Mouse (Mus musculus) spleen, adult 2 months (tissue): ENCODE measurements around the gene Olfr750. TPM values are rescaled to one million over a fixed set of nuclear protein-coding genes. Genes with fewer than 3 reads are reported as not detected.

Source experiments
- DNase-seq, 2 experiments: peaks; one replicate each; pipeline versions ENCODE4 v3.0.0 to v3.0.0-alpha.2; 2012 to 2021; ENCODE audit warnings: low spot score in 2 of 2, low read depth in 1 of 2
- H3K27ac ChIP-seq: fragments of 200-500 bp; 2 replicates; pipeline ENCODE4 v1.5.1; 2012; ENCODE audit warnings: low read length, inconsistent platforms; ENCODE audit not compliant: insufficient read depth
- H3K27me3 ChIP-seq: fragments of 200-500 bp; 2 replicates; pipeline ENCODE4 v1.6.1; 2012; ENCODE audit warnings: mild to moderate bottlenecking, moderate library complexity, low read length, inconsistent platforms; ENCODE audit not compliant: control insufficient read depth, insufficient read depth
- H3K36me3 ChIP-seq: fragments of 200-500 bp; 2 replicates; pipeline ENCODE4 v1.6.1; 2012; ENCODE audit warnings: mild to moderate bottlenecking, low read length, inconsistent platforms; ENCODE audit not compliant: control insufficient read depth, insufficient read depth
- H3K4me1 ChIP-seq: fragments of 200-500 bp; 2 replicates; pipeline ENCODE4 v1.6.1; 2011; ENCODE audit warnings: inconsistent platforms; ENCODE audit not compliant: control insufficient read depth, insufficient read depth, insufficient read length
- H3K4me3 ChIP-seq: fragments of 200-500 bp; 2 replicates; pipeline ENCODE4 v1.5.1; 2011; ENCODE audit warnings: mild to moderate bottlenecking, inconsistent platforms; ENCODE audit not compliant: insufficient read depth, insufficient read length; ENCODE audit errors: extremely low read depth
- CTCF ChIP-seq: fragments of 200-500 bp; IDR thresholded peaks from 2 replicates; pipeline ENCODE4 v1.5.1; 2011; ENCODE audit warnings: mild to moderate bottlenecking, inconsistent platforms; ENCODE audit not compliant: insufficient read depth, insufficient read length, insufficient replicate concordance; ENCODE audit errors: extremely low read depth
- POLR2A ChIP-seq: fragments of 200-500 bp; IDR thresholded peaks from 2 replicates; pipeline ENCODE4 v1.6.1; 2011; ENCODE audit warnings: low read depth, low read length, inconsistent platforms
- WGBS: fragments of 180-500 bp; shearing (Covaris S2); methylation state at CpG from one replicate; pipeline ENCODE4 v1.1.7; 2018; 5-methylcytosine and 5-hydroxymethylcytosine counted together
- polyA plus RNA-seq: library from polyadenylated mRNA; depleted of rRNA; stranded (reverse); fragments of >200 nt; gene quantifications from 2 replicates; pipeline ENCODE4 v1.2.3, GENCODE M21; 2012

The Olfr750 gene
- polyA plus RNA-seq, 1 experiment: not detected

DNA sequence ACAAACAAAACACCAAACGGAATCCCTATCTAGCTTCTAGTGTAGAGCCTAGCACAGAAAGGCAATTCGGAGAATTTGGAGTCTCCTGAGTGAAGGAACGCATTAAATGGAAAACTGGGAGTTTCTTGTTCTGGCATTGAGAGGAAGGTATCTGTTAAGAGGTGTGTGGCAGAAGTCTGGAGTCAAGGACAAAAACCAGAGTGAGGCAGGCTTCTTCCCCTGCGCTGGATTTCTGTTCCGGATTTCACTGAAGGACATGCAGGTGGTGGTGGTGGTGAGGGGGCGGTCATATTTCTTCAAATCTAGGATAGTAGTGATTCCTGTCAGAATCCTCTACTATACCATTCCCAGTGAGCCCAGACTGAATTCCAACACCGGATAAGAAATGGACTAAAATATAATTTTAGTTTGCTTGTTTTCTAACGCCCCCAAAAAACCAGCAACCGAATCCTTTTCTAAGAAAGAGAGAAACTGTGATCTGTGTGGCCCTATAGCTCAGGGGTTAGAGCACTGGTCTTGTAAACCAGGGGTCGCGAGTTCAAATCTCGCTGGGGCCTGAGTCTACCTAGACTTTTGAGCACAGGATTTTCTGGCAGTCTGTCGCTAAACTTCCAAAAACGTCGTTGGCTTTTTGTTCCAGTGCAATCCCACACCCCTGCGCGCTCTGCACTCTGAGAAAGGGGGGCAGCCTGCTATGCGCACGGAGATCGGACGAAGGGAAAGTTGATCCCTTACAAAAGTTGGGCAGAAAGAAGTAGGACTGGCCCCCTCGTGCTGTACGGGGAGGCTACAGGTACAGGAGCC, 14.1 kb upstream of the Olfr750 start:
- DNase-seq: peak; percentile 63 to 77
- no peak for TF ChIP-seq POLR2A
- TF ChIP-seq CTCF: no peak
- Histone ChIP-seq H3K36me3 (no peaks in the 10 kb centered on the region), H3K4me3 (peak overlapping the region; percentile 85), H3K27me3 (no peaks in the 10 kb centered on the region), H3K4me1 (no peaks in the 10 kb centered on the region), H3K27ac (peak overlapping the region; percentile 83)
- 4% methylated on average over 23 of the region's 23 CpGs for WGBS

DNA sequence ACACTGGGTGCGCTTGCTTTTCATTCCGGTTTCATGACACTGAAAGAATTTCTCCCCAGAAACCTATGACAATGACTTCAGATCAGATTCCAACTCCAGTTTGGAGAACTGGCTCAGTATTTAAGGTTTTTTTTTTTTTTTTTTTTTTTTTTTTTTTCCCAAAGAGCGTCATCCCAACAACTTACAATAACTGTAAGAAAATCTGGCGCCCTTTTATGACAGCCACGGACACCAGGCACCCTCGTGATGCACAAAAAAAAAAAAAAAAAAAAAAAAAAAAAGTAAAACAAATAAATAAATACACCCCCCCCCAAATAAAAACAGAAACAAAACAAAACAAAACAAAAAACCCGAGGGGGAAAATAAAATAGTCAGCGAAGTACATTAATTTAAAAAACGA, 13.5 kb upstream of the Olfr750 start:
- no peak overlapping the region for H3K27ac ChIP-seq
- no peaks in the 10 kb centered on the region for H3K27me3 ChIP-seq
- TF ChIP-seq CTCF (no peak), POLR2A (no peak)
- no peak overlapping the region for H3K4me3 ChIP-seq
- no peak for DNase-seq
- no peaks in the 10 kb centered on the region for H3K4me1 ChIP-seq
- 47% methylated on average over 9 of the region's 9 CpGs for WGBS
- H3K36me3 ChIP-seq: no peaks in the 10 kb centered on the region

DNA sequence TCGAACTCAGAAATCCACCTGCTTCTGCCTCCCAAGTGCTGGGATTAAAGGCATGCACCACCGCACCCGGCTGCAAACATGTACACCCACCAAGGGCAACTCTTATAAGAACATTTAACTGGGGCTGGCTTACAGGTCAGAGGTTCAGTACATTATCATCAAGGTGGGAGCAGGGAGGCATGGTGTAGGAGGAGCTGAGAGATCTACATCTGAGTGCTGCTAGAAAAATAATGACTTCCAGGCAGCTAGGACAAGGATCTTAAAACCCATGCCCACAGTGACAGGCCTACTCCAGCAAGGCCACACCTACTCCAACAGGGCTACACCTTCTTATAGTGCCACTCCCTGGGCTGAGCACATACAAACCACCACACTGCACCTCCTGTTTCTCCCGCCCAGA, 11.7 kb upstream of the Olfr750 start:
- Histone ChIP-seq H3K4me3 (no peak overlapping the region), H3K27me3 (no peaks in the 10 kb centered on the region), H3K36me3 (no peaks in the 10 kb centered on the region), H3K27ac (no peak overlapping the region), H3K4me1 (no peaks in the 10 kb centered on the region)
- WGBS: 87% methylated on average over 4 of the region's 4 CpGs
- DNase-seq: no peak
- TF ChIP-seq CTCF (no peak), POLR2A (no peak)

DNA sequence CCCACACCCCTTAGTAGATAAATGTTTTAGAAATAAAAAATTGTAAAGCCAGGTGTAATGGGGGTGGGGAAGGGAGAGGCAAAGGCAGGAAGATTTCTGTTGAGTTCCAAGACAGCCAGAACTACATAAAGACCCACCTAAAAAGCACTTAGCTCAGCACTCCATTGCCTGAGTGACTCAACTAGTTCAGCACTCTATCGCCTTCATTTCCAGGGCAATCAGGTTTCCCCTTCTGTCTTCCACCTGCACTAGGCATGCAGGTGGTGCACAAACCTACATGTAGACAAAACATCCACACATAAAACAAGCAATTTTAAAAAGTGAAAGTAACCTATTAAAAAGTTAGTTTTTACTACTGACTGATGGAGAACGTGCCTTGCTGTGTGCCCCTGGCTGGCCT, 10.9 kb upstream of the Olfr750 start:
- no peaks in the 10 kb centered on the region for H3K4me1 ChIP-seq
- H3K4me3 ChIP-seq: no peak overlapping the region
- no peak overlapping the region for H3K27ac ChIP-seq
- 83% methylated on average over 2 of the region's 2 CpGs for WGBS
- no peak for DNase-seq
- H3K27me3 ChIP-seq: no peaks in the 10 kb centered on the region
- TF ChIP-seq CTCF (no peak), POLR2A (no peak)
- no peaks in the 10 kb centered on the region for H3K36me3 ChIP-seq

DNA sequence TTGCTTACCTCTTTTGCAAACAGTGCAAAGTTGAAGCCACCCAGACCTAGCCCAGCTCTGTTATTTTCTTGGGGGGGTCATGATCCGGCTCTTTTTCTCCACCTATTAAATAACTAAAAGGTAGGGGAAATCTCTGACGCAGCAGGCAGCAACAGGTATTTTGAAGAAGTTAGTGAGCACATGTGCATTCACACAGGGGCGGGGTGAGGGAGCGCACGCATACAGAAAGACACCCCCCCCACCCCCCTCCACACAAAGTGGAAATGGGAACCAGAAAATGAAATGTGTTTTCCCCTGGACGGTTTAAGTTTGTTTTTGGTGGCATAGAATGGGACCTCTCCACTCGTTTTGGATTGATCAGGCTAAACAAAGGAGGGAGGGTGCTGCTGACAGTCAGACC, 9.6 kb upstream of the Olfr750 start:
- peak overlapping the region; percentile 15; the same call in 1 of the 2 replicates for H3K4me3 ChIP-seq
- H3K27ac ChIP-seq: no peak overlapping the region
- TF ChIP-seq CTCF (no peak), POLR2A (no peak)
- 15% methylated on average over 7 of the region's 7 CpGs for WGBS
- H3K27me3 ChIP-seq: no peaks in the 10 kb centered on the region
- no peak for DNase-seq
- no peaks in the 10 kb centered on the region for H3K4me1 ChIP-seq
- H3K36me3 ChIP-seq: no peaks in the 10 kb centered on the region

DNA sequence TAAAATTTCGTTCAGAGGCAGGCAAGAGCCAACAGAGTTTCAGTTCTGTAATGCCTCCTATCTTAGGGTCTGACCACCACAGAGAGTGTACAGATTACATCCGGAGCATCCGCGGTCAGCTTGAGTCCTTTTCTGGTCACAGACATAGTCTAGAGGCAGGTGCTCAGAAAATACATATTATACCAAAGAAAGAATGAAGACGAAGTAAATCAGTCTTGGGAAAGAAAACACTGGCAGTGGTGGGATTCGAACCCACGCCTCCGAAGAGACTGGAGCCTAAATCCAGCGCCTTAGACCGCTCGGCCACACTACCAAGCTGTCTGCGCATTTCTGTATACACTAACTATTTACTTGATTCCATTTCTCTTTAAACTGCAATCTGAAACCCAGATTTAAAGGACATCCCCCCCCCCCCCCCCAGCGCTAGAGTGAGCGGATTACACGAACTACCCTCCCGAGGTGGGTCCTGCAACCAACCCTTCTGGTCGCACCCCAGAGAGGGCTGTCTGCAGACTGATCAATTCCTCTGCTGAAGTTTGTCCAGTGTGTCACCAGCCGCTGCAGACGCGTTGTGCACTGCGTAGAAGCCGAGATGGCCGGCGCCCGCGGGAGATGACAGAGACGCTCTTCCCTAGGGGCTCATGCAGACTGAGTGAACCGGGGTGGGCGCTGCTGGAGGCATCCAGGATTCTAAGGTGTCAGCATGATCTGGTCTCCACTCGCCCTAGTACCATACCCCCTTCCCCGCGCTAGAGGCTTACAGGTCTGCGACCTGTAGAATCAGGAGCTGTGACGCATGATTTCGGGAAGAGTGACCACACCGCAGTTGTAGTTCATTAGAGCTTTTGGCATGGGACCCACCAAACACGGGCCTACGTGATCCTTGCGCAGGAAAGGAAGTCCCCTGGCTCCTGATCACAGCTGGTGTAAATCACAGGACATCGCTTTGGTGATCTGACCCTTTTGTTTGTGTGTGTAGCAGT, 8.7 kb upstream of the Olfr750 start:
- Histone ChIP-seq H3K4me3 (peak overlapping the region; percentile 65), H3K27me3 (no peaks in the 10 kb centered on the region), H3K36me3 (no peaks in the 10 kb centered on the region), H3K27ac (peak overlapping the region; percentile 6; the same call in 1 of the 2 replicates), H3K4me1 (no peaks in the 10 kb centered on the region)
- peak; percentile 45 to 56 for DNase-seq
- 2% methylated on average over 40 of the region's 40 CpGs for WGBS
- TF ChIP-seq POLR2A: no peak
- no peak for TF ChIP-seq CTCF
